Mouse (Mus musculus): Measurements from ENCODE around the gene Zcchc7. TPM values are rescaled to one million over a fixed set of nuclear protein-coding genes. Genes with fewer than 3 reads are reported as not detected.

Gene Zcchc7
- polyA plus RNA-seq, 1 experiment = 5.3 TPM

DNA sequence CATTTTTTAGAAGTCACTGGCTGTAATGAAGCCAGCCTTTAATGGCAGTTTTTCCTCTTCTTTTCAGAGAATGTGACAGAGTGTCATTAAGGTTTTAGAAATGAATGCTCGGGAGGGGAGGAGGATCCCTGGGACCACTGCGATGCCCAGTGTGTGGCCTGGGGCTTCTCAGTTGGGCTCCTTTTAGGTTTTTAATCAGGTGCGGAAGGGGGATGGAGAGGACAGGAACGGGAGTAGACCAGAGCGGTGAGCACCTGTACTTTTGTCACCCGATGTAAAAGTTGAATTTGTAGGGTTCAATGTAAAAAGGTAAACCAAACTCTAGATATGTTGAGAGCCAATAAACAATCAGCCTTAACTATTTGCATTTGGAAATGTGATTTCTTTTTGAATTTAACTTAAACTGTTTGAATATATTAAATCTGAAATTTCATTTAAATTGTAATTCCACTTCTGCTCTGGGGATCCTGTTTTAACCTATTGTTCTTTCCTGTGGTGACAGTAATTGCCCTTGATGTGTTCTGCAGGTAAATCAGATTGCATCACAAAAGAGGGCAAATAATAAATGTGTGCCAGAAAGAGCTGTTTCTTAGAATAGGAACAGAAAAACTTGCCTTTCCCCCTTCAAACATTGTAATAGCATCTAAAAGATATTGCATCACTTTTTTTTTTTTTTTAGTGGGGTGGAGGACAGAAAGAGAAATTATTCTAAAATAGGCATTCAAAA lies 28.1 kb downstream of the Zcchc7 start:
- Histone ChIP-seq H3K4me3 (ENCODE audit: insufficient read depth, poor library complexity, severe bottlenecking) (no peak overlapping the region), H3ac (ENCODE audit: control insufficient read depth, insufficient read length, low read depth) (no peak overlapping the region), H3K27me3 (ENCODE audit: control insufficient read depth, insufficient read depth, insufficient read length) (no peaks in the 10 kb centered on the region), H3K79me2 (ENCODE audit: control insufficient read depth, insufficient read depth) (peaks cover 22% of the 10 kb centered on the region), H3K79me3 (ENCODE audit: low read depth) (peaks cover 21% of the 10 kb centered on the region), H3K36me3 (ENCODE audit: control insufficient read depth, insufficient read depth) (no peaks in the 10 kb centered on the region)
- TF ChIP-seq CEBPB (IDR thresholded peaks at IDR 0.05; ENCODE audit: low read depth) (no peak), MAX (IDR thresholded peaks at IDR 0.05) (no peak), MYOD1 (IDR thresholded peaks at IDR 0.05; ENCODE audit: control insufficient read depth, insufficient read length, low read depth) (no peak), FOSL1 (IDR thresholded peaks at IDR 0.05; ENCODE audit: insufficient read depth, low read length, poor library complexity, severe bottlenecking) (no peak), MYOG (IDR thresholded peaks at IDR 0.05; ENCODE audit: control insufficient read depth, extremely low read depth, insufficient read length) (no peak), CTCF (IDR thresholded peaks at IDR 0.05; ENCODE audit: control insufficient read depth, insufficient read depth, insufficient read length) (no peak), USF1 (IDR thresholded peaks at IDR 0.05; ENCODE audit: low read depth) (no peak)

- H3K79me3 ChIP-seq (ENCODE audit: low read depth) = peaks cover 12% of the 10 kb centered on the region
- no peak for TF ChIP-seq FOSL1 (IDR thresholded peaks at IDR 0.05; ENCODE audit: insufficient read depth, low read length, poor library complexity, severe bottlenecking)
- no peaks in the 10 kb centered on the region for H3K36me3 ChIP-seq (ENCODE audit: control insufficient read depth, insufficient read depth)
- H3K79me2 ChIP-seq (ENCODE audit: control insufficient read depth, insufficient read depth) = peaks cover 45% of the 10 kb centered on the region
- H3K27me3 ChIP-seq (ENCODE audit: control insufficient read depth, insufficient read depth, insufficient read length) = no peaks in the 10 kb centered on the region
- no peak overlapping the region for H3K4me3 ChIP-seq (ENCODE audit: insufficient read depth, poor library complexity, severe bottlenecking)
- no peak overlapping the region for H3ac ChIP-seq (ENCODE audit: control insufficient read depth, insufficient read length, low read depth)
Observed at GRCm38 (mm10) chr4:44812855-44813254, 57.2 kb downstream of the Zcchc7 start.

GRCm38 (mm10) chr4:44813770-44814169 lies 58.1 kb downstream of the Zcchc7 start:
- Histone ChIP-seq H3K79me2 (ENCODE audit: control insufficient read depth, insufficient read depth) (peaks cover 49% of the 10 kb centered on the region), H3ac (ENCODE audit: control insufficient read depth, insufficient read length, low read depth) (no peak overlapping the region), H3K27me3 (ENCODE audit: control insufficient read depth, insufficient read depth, insufficient read length) (no peaks in the 10 kb centered on the region), H3K36me3 (ENCODE audit: control insufficient read depth, insufficient read depth) (no peaks in the 10 kb centered on the region), H3K79me3 (ENCODE audit: low read depth) (peaks cover 18% of the 10 kb centered on the region), H3K4me3 (ENCODE audit: insufficient read depth, poor library complexity, severe bottlenecking) (no peak overlapping the region)
- TF ChIP-seq CTCF (IDR thresholded peaks at IDR 0.05; ENCODE audit: control insufficient read depth, insufficient read depth, insufficient read length) (no peak), MYOG (IDR thresholded peaks at IDR 0.05; ENCODE audit: control insufficient read depth, extremely low read depth, insufficient read length) (no peak), FOSL1 (IDR thresholded peaks at IDR 0.05; ENCODE audit: insufficient read depth, low read length, poor library complexity, severe bottlenecking) (no peak), CEBPB (IDR thresholded peaks at IDR 0.05; ENCODE audit: low read depth) (no peak), MYOD1 (IDR thresholded peaks at IDR 0.05; ENCODE audit: control insufficient read depth, insufficient read length, low read depth) (no peak)

DNA sequence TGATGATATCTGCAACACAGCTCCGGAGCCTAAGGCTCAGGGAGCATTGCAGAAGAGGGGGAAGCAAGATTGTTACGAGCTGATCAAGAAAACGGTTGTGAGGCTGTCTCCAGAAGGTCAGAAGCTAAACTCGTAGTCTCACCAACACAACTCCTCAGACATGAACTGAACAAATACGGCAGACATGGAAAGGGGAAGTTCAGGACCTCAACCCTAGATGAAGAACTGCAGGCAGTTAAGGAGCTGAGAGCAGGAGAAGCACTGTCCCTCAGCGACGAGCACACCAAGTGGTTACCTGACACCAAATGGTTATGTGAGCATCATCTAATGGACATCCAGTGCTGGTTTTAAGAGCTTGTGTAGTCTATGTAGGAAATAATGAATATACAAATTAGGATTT lies 60.9 kb downstream of the Zcchc7 start:
- TF ChIP-seq CTCF (IDR thresholded peaks at IDR 0.05; ENCODE audit: control insufficient read depth, insufficient read depth, insufficient read length) = no peak
- TF ChIP-seq MAX (IDR thresholded peaks at IDR 0.05) = no peak
- no peak for TF ChIP-seq USF1 (IDR thresholded peaks at IDR 0.05; ENCODE audit: low read depth)
- Histone ChIP-seq H3K27me3 (ENCODE audit: control insufficient read depth, insufficient read depth, insufficient read length) (no peaks in the 10 kb centered on the region), H3ac (ENCODE audit: control insufficient read depth, insufficient read length, low read depth) (no peak overlapping the region), H3K36me3 (ENCODE audit: control insufficient read depth, insufficient read depth) (peaks cover 9% of the 10 kb centered on the region), H3K79me3 (ENCODE audit: low read depth) (peaks cover 13% of the 10 kb centered on the region), H3K79me2 (ENCODE audit: control insufficient read depth, insufficient read depth) (peaks cover 55% of the 10 kb centered on the region), H3K4me3 (ENCODE audit: insufficient read depth, poor library complexity, severe bottlenecking) (no peak overlapping the region)

GRCm38 (mm10) chr4:44830609-44831008 lies 74.9 kb downstream of the Zcchc7 start:
- no peak for TF ChIP-seq MYOD1 (IDR thresholded peaks at IDR 0.05; ENCODE audit: control insufficient read depth, insufficient read length, low read depth)
- no peak for TF ChIP-seq CTCF (IDR thresholded peaks at IDR 0.05; ENCODE audit: control insufficient read depth, insufficient read depth, insufficient read length)
- no peak for TF ChIP-seq FOSL1 (IDR thresholded peaks at IDR 0.05; ENCODE audit: insufficient read depth, low read length, poor library complexity, severe bottlenecking)
- no peak for TF ChIP-seq MAX (IDR thresholded peaks at IDR 0.05)
- no peak for TF ChIP-seq MYOG (IDR thresholded peaks at IDR 0.05; ENCODE audit: control insufficient read depth, extremely low read depth, insufficient read length)
- no peak for TF ChIP-seq USF1 (IDR thresholded peaks at IDR 0.05; ENCODE audit: low read depth)
- TF ChIP-seq CEBPB (IDR thresholded peaks at IDR 0.05; ENCODE audit: low read depth) = no peak
- no peaks in the 10 kb centered on the region for H3K27me3 ChIP-seq (ENCODE audit: control insufficient read depth, insufficient read depth, insufficient read length)

GRCm38 (mm10) chr4:44851835-44852251 lies 96.2 kb downstream of the Zcchc7 start:
- no peak overlapping the region for H3K4me3 ChIP-seq (ENCODE audit: insufficient read depth, poor library complexity, severe bottlenecking)
- H3ac ChIP-seq (ENCODE audit: control insufficient read depth, insufficient read length, low read depth) = no peak overlapping the region
- no peak for TF ChIP-seq MYOD1 (IDR thresholded peaks at IDR 0.05; ENCODE audit: control insufficient read depth, insufficient read length, low read depth)
- peaks cover 35% of the 10 kb centered on the region for H3K79me2 ChIP-seq (ENCODE audit: control insufficient read depth, insufficient read depth)
- H3K79me3 ChIP-seq (ENCODE audit: low read depth) = peaks cover 8% of the 10 kb centered on the region
- no peaks in the 10 kb centered on the region for H3K27me3 ChIP-seq (ENCODE audit: control insufficient read depth, insufficient read depth, insufficient read length)
- H3K36me3 ChIP-seq (ENCODE audit: control insufficient read depth, insufficient read depth) = no peaks in the 10 kb centered on the region

More at GRCm38 (mm10) chr4:44830609-44831008, 74.9 kb downstream of the Zcchc7 start:
- H3K4me3 ChIP-seq (ENCODE audit: insufficient read depth, poor library complexity, severe bottlenecking) = no peak overlapping the region
- no peaks in the 10 kb centered on the region for H3K79me3 ChIP-seq (ENCODE audit: low read depth)
- no peak overlapping the region for H3ac ChIP-seq (ENCODE audit: control insufficient read depth, insufficient read length, low read depth)
- no peaks in the 10 kb centered on the region for H3K79me2 ChIP-seq (ENCODE audit: control insufficient read depth, insufficient read depth)
- no peaks in the 10 kb centered on the region for H3K36me3 ChIP-seq (ENCODE audit: control insufficient read depth, insufficient read depth)

All from C2C12 (cell line).